Mouse (Mus musculus): ENCODE results near the gene Foxp1.

DNA sequence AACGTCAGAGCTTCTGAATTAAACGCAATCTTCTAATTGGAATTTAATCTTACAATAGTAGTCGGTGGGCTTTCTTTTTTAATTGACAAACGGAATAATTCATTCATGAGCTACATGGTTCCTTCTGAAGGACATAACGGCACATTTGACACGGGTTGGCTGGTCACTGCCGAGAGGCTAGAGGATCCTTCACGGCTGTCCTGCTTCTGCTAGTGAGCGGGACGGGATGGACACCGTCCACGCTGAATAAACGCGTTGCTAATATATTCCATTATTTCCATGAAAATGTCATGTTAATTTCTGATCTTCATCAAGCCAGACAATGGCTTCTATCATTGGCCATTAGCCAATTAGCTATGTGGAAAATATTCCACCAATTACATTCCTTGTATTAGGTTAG is 92.0 kb downstream of the Foxp1 start:
- TF ChIP-seq CTCF (IDR thresholded peaks at IDR 0.05; ENCODE audit: borderline replicate concordance, extremely low read depth, insufficient read depth, insufficient read length) (no peak), POLR2A (IDR thresholded peaks at IDR 0.05; ENCODE audit: borderline replicate concordance, extremely low read depth, insufficient read depth, insufficient read length, poor library complexity, severe bottlenecking) (no peak)

Data from brain, embryonic 14.5 days (tissue).